Mouse (Mus musculus) liver, embryonic 14.5 days (tissue): Measurements from ENCODE around the gene Dido1. TPM values are rescaled to one million over a fixed set of nuclear protein-coding genes. Genes with fewer than 3 reads are reported as not detected.
A peak's percentile ranks its signal among the peaks of the same experiment; 100 is the strongest.

ENCODE experiments used
- ATAC-seq: fragments of 200-750 bp; cut with Nextera tagmentation; 2 replicates; pipeline ENCODE4 v1.8.0; 2017; ENCODE audit warnings: moderate number of reproducible peaks, mild to moderate bottlenecking, moderate library complexity; ENCODE audit not compliant: insufficient read depth
- DNase-seq, 3 experiments: peaks; one replicate each; pipeline ENCODE4 v3.0.0-alpha.2; 2012 to 2013; ENCODE audit warnings: low read depth in 3 of 3, low spot score in 3 of 3
- H3K27ac ChIP-seq: fragments of 300-500 bp; sonication (generic); 2 replicates; pipeline ENCODE4 v1.5.1; 2014; ENCODE audit warnings: moderate library complexity, mild to moderate bottlenecking, control low read depth, inconsistent platforms
- H3K27me3 ChIP-seq: fragments of 300-500 bp; sonication (generic); 2 replicates; pipeline ENCODE4 v1.6.1; 2014; ENCODE audit warnings: mild to moderate bottlenecking, low read length, moderate library complexity; ENCODE audit not compliant: control insufficient read depth, insufficient read depth
- H3K36me3 ChIP-seq: fragments of 300-500 bp; sonication (generic); replicated peaks from 2 replicates; pipeline ENCODE4 v1.6.1; 2014; ENCODE audit warnings: low read depth; ENCODE audit not compliant: control insufficient read depth, insufficient read depth
- H3K4me1 ChIP-seq, 2 experiments: fragments of 200-500 bp in 1 of 2; fragments of 300-500 bp in 1 of 2; sonication (generic) in 1 of 2; replicated peaks; 2 replicates each; pipeline ENCODE4 v1.6.1; 2012 to 2014; ENCODE audit warnings: antibody characterized with exemption in 1 of 2, inconsistent platforms in 1 of 2, low read length in 1 of 2; ENCODE audit not compliant: control insufficient read depth in 2 of 2, insufficient read depth in 2 of 2
- H3K4me2 ChIP-seq: fragments of 300-500 bp; sonication (generic); 2 replicates; pipeline ENCODE4 v1.6.1; 2014; ENCODE audit warnings: low read depth, mild to moderate bottlenecking, control low read depth, moderate library complexity
- H3K4me3 ChIP-seq, 2 experiments: fragments of 200-500 bp in 1 of 2; fragments of 300-500 bp in 1 of 2; sonication (generic) in 1 of 2; 2 replicates each; pipeline ENCODE4 v1.5.1; 2012 to 2014; ENCODE audit warnings: low read depth in 2 of 2, low read length in 2 of 2, mild to moderate bottlenecking in 2 of 2, control low read depth in 1 of 2, inconsistent platforms in 1 of 2, moderate library complexity in 1 of 2; ENCODE audit not compliant: insufficient read depth in 1 of 2
- H3K9ac ChIP-seq: fragments of 300-500 bp; sonication (generic); replicated peaks from 2 replicates; pipeline ENCODE4 v1.6.1; 2014; ENCODE audit warnings: mild to moderate bottlenecking, control low read depth, moderate library complexity
- H3K9me3 ChIP-seq: fragments of 300-500 bp; sonication (generic); 2 replicates; pipeline ENCODE4 v1.6.1; 2016; ENCODE audit warnings: low read length, mixed read lengths; ENCODE audit not compliant: control insufficient read depth
- CTCF ChIP-seq: IDR thresholded peaks from 2 replicates; pipeline ENCODE4 v1.5.1; 2016; ENCODE audit warnings: antibody characterized with exemption, low read depth, control low read depth
- EP300 ChIP-seq: IDR thresholded peaks from 2 replicates; pipeline ENCODE4 v1.6.1; 2016; ENCODE audit warnings: antibody characterized with exemption, low read depth
- WGBS: fragments of 180-500 bp; shearing (Covaris S2); extraction: QIAGEN DNeasy Blood & Tissue Kit; methylation state at CpG from one replicate; pipeline ENCODE4 v1.1.7; 2014; ENCODE audit not compliant: insufficient replicate concordance; 5-methylcytosine and 5-hydroxymethylcytosine counted together
- polyA plus RNA-seq, 2 experiments: library from polyadenylated mRNA; depleted of rRNA in 1 of 2; stranded (reverse) in 1 of 2; unstranded in 1 of 2; fragments of >200 nt; fragmentation: Nextera tagmentation in 1 of 2; extraction: Ambion mirVana in 1 of 2; gene quantifications; 2 replicates each; pipeline versions ENCODE4 v1.2.1 to v1.2.3; 2012 to 2014

The Dido1 gene
- polyA plus RNA-seq, 2 experiments: 10.4 to 12.2 TPM

GRCm38 (mm10) chr2:180731036-180731435, 21.2 kb upstream of the Dido1 start:
- Histone ChIP-seq H3K36me3 (no peaks in the 10 kb centered on the region), H3K27ac (no peak overlapping the region), H3K4me3 (no peak overlapping the region), H3K4me2 (no peak overlapping the region), H3K4me1 (peaks cover 7 to 25% of the 10 kb centered on the region in 2 experiments), H3K9ac (no peak overlapping the region), H3K9me3 (no peaks in the 10 kb centered on the region), H3K27me3 (no peaks in the 10 kb centered on the region)
- DNase-seq: no peak
- TF ChIP-seq EP300 (no peak), CTCF (no peak)
- WGBS: 51% methylated on average over 3 of the region's 3 CpGs
- ATAC-seq: no peak

- WGBS: 23% methylated on average over 4 of the region's 4 CpGs
These were observed 17.8 kb upstream of the Dido1 start for GRCm38 (mm10) chr2:180727613-180728021.

GRCm38 (mm10) chr2:180726658-180727442, 17.1 kb upstream of the Dido1 start:
- Histone ChIP-seq H3K4me3 (no peak overlapping the region), H3K27me3 (no peaks in the 10 kb centered on the region), H3K4me1 (peaks cover 7 to 40% of the 10 kb centered on the region in 2 experiments), H3K27ac (no peak overlapping the region), H3K36me3 (peaks cover 22% of the 10 kb centered on the region), H3K9ac (no peak overlapping the region), H3K4me2 (peak overlapping the region; percentile 57), H3K9me3 (no peaks in the 10 kb centered on the region)
- 19% methylated on average over 6 of the region's 6 CpGs for WGBS
- ATAC-seq (0 out of 2 replicates have a peak, but pooled peaks have one; percentile 17), DNase-seq (no peak)
- TF ChIP-seq EP300 (no peak), CTCF (no peak)

More at GRCm38 (mm10) chr2:180727613-180728021, 17.8 kb upstream of the Dido1 start:
- Histone ChIP-seq H3K9me3 (no peaks in the 10 kb centered on the region), H3K4me2 (no peak overlapping the region), H3K9ac (no peak overlapping the region), H3K36me3 (peaks cover 14% of the 10 kb centered on the region), H3K4me3 (no peak overlapping the region), H3K4me1 (peaks cover 7 to 40% of the 10 kb centered on the region in 2 experiments), H3K27ac (no peak overlapping the region), H3K27me3 (no peaks in the 10 kb centered on the region)
- ATAC-seq (no peak), DNase-seq (no peak)
- no peak for TF ChIP-seq CTCF
- TF ChIP-seq EP300: no peak

- H3K36me3 ChIP-seq: peaks cover 30% of the 10 kb centered on the region
- peak overlapping the region; percentile 57 for H3K4me2 ChIP-seq
- DNase-seq: no peak
- no peaks in the 10 kb centered on the region for H3K9me3 ChIP-seq
- no peak for TF ChIP-seq EP300
- no peak for TF ChIP-seq CTCF
- no peak overlapping the region for H3K9ac ChIP-seq
- no peak for ATAC-seq
- H3K4me1 ChIP-seq: peaks cover 7 to 40% of the 10 kb centered on the region in 2 experiments
- H3K27ac ChIP-seq: no peak overlapping the region
- 20% methylated on average over 8 of the region's 8 CpGs for WGBS
- H3K27me3 ChIP-seq: no peaks in the 10 kb centered on the region
- peak overlapping the region; percentile 48 to 55 for H3K4me3 ChIP-seq
These were observed 16.2 kb upstream of the Dido1 start for GRCm38 (mm10) chr2:180725856-180726629.

- peak overlapping the region; percentile 48 to 55 for H3K4me3 ChIP-seq
- no peak for DNase-seq
- peaks cover 7 to 40% of the 10 kb centered on the region in 2 experiments for H3K4me1 ChIP-seq
- H3K36me3 ChIP-seq: peaks cover 36% of the 10 kb centered on the region
- H3K9ac ChIP-seq: peak overlapping the region; percentile 44
- peak overlapping the region; percentile 57 for H3K4me2 ChIP-seq
- no peaks in the 10 kb centered on the region for H3K27me3 ChIP-seq
- no peak overlapping the region for H3K27ac ChIP-seq
- WGBS: 4% methylated on average over 6 of the region's 6 CpGs
- no peak for TF ChIP-seq CTCF
- TF ChIP-seq EP300: no peak
- ATAC-seq: peak; percentile 11
- H3K9me3 ChIP-seq: no peaks in the 10 kb centered on the region
These were observed 15.6 kb upstream of the Dido1 start for GRCm38 (mm10) chr2:180725414-180725778.
